Mouse (Mus musculus): ENCODE results near the gene Arhgap24.

- no peak for TF ChIP-seq CTCF (IDR thresholded peaks at IDR 0.05; ENCODE audit: low read depth, low read length)
- TF ChIP-seq POLR2A (IDR thresholded peaks at IDR 0.05; ENCODE audit: borderline replicate concordance, low read depth, low read length) = no peak
Measured at GRCm38 (mm10) chr5:102874605-102875298, 393.6 kb downstream of the Arhgap24 start.
